ENCODE assay signal across 20 mouse cellular contexts in the genomic region with DNA sequence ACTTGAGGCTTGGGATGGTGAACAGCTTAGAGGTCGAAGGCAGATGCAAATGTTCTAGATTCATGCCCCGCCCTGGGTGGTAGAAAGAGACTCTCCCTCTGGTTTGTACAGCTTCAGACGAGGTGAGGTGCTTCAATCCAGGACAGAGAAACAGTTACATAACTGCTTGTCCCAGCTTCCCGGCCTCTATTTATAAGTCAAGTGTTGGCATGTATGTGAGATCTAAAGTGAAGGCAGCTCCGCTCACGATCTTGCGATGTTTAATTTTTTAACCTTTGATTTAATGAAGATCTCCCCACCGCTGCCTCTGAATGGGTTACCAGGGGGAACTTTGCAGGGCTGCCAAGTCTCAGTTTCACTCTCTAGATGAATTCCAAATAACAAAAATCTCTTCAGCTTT.
DNase-seq lines count a peak whose midpoint lies in the region.
"Had no signal": no experiment of that assay in that cellular context is flagged by ENCODE, and none has a peak within 500 bp of the region (broad histone marks: within the 10 kb centered on the region; RNA-seq: fewer than 3 reads in every experiment).

No protein-coding gene starts in this region.

- peak; percentile 8 to 40 for DNase-seq in frontal cortex, adult 2 months (ENCODE audit: extremely low spot score in 1 of 2, low spot score in 1 of 2)
- no peak for DNase-seq in frontal cortex, postnatal 25 days (ENCODE audit: low spot score in 2 of 2)
- peak; percentile 4 for DNase-seq in left cerebral cortex, adult 11 months (ENCODE audit: low spot score)
- DNase-seq in left cerebral cortex, postnatal 4 days = no peak
- peak; percentile 21 for DNase-seq in right cerebral cortex, postnatal 25 days
- DNase-seq in right cerebral cortex, postnatal 14 days = no peak
- DNase-seq in telencephalon, adult 2 months (ENCODE audit: low read depth, low spot score) = peak; percentile 43
- DNase-seq in spleen, adult 12 weeks (ENCODE audit: low spot score) = no peak
- DNase-seq: adrenal gland, postnatal 14 days; cerebellum, adult 11-12 months; cerebellum, postnatal 25 days; forebrain, postnatal 0 days; gastrocnemius, postnatal 10 days; heart, postnatal 4 days; kidney, adult 11 months; kidney, postnatal 14 days; liver, embryonic 13.5 days; lung, adult 2 months; thymus, adult 2 months; thymus, postnatal 36 days had no signal

- intact Hi-C loops in left cerebral cortex, postnatal 4 days (cut with DNase I) = no loop called here

Comparison
In these comparisons a context has a peak if more than half of its experiments do, and no peak if none do; other contexts are left out.
1. DNase-seq: peak in frontal cortex, adult 2 months (2 of 2), left cerebral cortex, adult 11 months (single experiment), right cerebral cortex, postnatal 25 days (single experiment) and telencephalon, adult 2 months (single experiment); none in frontal cortex, postnatal 25 days (0 of 2), left cerebral cortex, postnatal 4 days (single experiment), right cerebral cortex, postnatal 14 days (single experiment) and spleen, adult 12 weeks (single experiment).